Mouse (Mus musculus): Measurements from ENCODE around the gene Clcn1.

DNA sequence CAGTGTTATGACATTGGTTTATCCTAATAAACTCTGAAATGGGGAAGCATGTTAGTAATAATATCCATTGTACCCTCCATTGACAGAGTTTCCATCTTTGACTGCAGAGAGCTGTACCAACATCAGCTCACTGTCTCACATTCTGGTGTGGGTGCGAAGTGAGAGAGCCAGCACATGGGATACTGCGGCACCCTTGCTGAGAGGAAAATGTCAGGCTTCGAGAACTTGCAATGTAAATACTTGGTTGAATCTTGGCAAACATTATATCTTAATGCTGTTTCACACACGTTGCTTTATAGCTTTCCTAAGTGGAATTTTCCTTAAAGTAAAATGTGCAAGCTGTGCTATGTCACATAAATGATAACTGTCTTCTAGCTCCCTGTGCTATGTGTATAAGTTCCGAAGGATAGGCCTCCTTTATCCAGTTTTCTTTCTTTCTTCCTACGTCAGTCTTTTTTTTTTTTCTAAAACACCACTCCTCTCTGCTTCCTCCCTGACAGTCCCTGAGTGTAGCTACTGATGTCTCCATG is 49.1 kb upstream of the Clcn1 start:
- TF ChIP-seq CTCF (IDR thresholded peaks at IDR 0.05) (no peak), EP300 (IDR thresholded peaks at IDR 0.05) (no peak)
